Mouse (Mus musculus): Measurements from ENCODE around the gene Gstp2.

Gene Gstp2

GRCm38 (mm10) chr19:4045966-4046865, at the start of gene Gstp2:
Gene Gstp2, minus strand, starts transcription at chr19:4046023.
- peak; percentile 71 for DNase-seq

DNA sequence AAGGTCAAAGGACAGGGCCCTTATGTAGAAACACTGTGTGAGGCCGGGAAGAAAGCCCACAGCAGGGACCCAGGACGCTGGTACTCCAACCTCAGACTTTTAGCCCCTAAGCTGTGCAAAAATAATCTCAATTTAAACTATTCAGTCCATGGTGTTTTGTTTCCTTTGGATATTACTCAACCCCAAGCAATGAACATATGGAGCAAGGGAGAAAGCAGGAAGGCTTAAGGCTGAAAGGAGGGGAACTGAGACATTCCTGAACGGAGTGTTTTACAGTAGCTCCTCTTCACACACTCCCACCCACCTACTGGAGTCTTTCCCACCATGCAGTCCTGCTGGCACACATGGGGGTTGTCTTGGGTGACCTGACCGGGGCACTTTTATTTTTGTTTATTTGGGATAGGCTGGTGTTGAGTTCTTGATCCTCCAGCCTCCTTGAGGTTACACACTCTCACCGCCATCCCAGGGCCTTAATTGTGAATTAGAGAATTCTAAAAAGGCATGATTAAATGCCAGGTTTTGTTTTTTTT, 49.0 kb upstream of the Gstp2 start:
- DNase-seq = no peak

DNA sequence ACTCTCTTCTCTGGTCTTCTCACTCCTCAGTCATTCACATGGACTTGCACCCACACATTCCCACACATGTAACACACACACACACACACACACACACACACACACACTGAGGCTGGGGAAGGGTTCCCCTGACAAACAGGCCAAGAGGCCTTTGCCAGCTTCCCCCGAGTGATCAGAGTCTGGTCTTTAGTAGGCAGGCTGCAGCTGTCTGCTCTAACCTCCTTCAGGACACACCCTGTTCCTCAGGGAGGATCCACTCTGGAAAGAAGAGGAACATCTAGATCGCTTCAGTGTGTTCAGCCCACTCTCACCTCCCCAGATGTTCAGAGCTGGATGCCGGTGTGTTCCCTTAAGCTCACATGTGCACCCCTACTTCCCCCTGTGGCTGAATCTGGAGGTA, 48.5 kb upstream of the Gstp2 start:
- DNase-seq = no peak

- DNase-seq = no peak
These were observed 47.9 kb upstream of the Gstp2 start for GRCm38 (mm10) chr19:4093772-4094171.

DNA sequence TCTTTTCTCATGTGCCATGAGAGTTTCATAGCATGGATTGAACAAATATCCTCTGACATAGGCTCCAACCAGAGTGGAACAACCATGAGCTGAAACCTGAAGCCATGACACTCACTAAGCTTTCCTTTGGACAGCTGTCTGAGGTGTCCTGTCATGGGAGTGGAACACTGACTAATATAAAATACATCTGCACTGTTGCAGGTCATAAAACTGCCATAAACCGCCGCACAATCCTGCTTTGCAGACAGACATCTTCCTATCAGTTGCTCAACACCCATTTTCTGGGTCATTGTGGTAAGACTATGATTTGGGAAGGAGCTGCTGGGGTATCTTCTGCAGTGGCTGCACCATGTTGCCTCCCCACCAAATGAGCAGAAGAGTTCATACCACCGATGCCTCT, 46.9 kb upstream of the Gstp2 start:
- DNase-seq = no peak

DNA sequence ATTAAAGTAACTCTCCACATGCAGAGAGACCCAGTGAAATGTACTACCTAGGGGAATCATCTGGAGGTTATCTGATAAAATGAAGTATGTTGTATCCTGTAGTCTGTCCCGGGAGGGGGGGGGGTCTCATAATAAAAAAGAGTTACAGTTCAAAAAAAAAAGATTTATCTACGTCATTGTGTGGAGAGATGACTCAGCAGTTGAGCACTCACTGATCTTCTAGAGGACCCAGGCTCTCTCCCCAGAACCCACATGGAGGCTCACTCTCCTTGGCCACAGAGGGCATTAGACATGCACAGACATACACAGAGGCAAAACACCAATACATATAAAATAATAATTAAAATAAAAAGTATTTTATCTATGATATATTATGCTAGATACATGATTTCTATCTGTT, 45.6 kb upstream of the Gstp2 start:
- DNase-seq = no peak

DNA sequence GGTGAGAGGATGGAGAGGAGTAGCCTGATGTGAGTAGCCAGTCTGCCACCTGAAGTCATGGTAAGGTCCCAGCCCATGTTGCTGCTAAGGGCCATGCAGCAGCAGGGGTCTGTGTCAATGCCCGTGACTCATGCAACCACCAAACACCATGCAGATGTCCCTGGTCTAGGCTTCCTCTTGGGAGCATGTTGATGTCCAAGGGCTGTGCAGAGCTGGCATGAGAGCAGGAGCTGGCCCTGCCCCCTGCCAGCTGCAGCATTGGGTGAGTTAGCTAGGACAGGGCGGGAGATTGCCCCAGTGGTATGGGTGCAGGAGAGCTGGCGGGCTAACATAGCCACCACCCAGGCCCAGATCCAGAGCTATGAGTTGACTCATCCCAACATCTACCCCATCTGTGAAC, 44.6 kb upstream of the Gstp2 start:
- DNase-seq = no peak

- no peak for DNase-seq
These were observed 43.3 kb upstream of the Gstp2 start for GRCm38 (mm10) chr19:4089128-4089527.

DNA sequence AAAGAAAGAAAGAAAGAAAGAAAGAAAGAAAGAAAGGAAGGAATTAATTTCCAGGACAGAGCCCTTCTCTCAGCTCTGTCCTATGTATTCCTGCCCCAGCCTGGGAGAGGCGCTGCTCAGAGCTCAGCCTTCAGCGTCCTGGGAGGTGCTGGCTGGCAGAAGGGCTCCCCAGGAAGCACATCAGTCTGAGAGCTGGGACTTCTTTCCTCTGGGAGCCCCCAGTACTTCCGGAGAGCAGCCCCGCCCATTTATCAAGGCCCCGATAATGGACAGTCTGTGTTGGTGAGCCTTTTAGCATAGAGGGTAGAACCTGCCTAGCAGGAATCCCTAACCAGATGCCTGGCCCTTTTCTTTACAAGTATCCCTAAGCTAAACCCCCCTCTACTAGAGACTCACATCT, 42.3 kb upstream of the Gstp2 start:
- DNase-seq = no peak

DNA sequence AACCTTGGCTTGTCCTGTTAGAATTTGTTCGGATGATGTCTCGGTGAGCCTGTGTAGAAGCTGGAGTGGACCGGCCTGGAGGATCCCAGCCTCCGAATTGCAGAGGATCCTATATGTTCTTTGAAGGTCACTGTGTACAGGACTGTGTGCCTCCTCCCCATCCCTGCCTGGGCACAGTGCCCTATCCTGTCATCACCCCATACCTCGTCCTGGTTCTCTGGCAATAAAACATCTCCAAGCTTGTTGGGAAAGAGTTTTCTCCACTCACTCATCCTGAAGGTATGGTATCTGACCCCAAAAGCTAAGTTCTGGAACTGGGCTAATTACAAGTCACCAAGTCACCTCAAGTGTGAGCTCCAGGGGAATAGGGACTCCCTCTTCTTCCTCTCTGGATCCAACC, 41.3 kb upstream of the Gstp2 start:
- DNase-seq = no peak

- DNase-seq = no peak
These were observed 40.3 kb upstream of the Gstp2 start for GRCm38 (mm10) chr19:4086156-4086555.

- DNase-seq = no peak
These were observed 39.2 kb upstream of the Gstp2 start for GRCm38 (mm10) chr19:4084984-4085383.

DNA sequence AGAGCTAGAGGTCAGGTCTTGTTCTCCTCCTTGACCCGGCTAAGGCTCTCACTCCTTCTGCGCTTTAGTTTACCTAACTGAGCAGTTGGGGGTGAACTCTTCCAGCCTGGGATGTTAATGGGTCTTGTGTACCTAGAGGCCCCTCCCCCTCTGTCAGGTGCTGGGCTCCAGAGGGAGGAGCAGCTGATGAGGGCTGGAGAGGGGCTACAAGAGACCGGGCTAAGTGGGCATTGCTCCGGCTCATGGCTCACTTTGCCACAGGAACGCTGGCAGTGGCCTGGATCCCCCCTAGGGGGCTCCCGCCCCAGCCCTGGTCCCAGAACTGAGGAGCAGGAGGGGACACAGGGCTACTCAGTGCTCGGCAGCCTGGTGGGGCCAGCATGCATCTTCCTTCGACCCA, 38.0 kb upstream of the Gstp2 start:
- DNase-seq = no peak

DNA sequence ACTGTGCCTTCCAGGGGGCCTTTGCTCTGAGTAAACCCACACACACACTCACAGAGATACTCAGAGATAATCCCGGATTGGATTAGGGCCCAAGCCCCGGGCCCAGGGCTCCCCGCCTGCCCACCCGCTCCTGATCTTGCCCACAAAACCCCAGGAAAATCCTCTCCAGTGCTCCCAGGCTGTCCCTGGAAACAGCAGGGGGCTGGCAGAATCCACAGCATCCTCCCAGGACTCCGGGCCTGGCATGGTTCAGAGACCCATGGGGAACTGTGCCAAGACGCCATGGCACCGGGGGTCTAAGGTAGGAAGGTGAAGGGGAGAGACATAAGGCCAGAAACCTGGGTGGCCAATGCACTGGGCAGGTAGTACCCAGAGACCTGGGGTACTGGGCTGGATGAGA, 37.5 kb upstream of the Gstp2 start:
- no peak for DNase-seq

DNA sequence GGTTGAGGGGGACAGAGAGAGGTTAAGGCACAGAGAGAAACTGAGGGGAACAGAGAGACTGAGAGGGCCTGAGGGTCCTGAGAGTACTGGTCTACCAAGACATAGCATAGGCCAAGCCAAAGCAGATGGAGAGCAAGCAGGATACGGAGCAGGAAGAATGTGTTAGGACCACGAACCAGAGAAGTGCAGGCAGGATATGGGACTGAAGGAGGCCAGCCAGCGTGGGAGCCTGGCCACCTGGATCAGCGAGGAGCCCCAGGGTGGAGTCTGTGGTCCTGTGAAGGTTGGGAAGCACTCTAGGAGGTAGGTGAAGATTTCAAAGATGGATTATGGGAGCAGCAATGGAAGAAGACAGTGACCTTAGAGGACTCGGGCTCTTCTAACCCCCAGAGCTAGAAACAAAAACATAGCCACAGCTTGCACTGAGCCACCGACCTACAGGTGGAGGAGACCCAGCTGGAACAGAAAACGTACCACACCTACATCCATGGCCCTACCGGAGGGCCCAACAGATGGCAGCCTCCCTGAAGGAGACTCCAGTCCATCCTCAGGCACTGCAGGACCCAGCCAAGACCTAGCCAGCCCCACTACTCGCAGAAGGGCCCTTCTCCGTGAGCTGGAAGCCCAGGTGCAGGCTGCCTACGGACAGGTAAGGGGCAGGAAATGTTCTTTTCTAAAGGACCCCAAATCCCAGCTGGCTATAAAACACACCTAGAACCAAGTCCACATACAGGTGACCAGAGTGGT, 36.6 kb upstream of the Gstp2 start:
- DNase-seq = no peak

DNA sequence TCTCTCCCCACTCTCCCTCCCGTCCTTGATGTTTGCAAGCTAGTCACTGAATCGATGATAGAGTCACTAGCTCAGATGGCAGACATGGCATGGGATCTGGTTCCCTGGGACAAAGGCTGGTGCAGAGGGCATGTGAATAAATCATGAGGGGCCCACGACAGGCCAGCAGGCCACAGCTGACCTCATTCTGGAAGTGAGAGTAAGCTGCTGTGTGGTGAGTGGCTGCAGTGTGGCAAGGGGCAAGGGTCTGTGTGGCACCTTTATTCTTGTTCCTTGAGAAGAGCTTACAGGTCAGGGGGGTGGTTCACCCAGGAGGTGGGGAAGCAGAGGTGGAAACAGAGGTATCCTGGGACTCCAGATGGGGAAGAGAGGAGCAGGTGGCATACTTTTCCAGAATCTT, 35.6 kb upstream of the Gstp2 start, which contains the start of gene Cabp2:
Gene Cabp2 (plus strand): TSS at position 185 of the 400 bp plus-strand sequence.
- no peak for DNase-seq

DNA sequence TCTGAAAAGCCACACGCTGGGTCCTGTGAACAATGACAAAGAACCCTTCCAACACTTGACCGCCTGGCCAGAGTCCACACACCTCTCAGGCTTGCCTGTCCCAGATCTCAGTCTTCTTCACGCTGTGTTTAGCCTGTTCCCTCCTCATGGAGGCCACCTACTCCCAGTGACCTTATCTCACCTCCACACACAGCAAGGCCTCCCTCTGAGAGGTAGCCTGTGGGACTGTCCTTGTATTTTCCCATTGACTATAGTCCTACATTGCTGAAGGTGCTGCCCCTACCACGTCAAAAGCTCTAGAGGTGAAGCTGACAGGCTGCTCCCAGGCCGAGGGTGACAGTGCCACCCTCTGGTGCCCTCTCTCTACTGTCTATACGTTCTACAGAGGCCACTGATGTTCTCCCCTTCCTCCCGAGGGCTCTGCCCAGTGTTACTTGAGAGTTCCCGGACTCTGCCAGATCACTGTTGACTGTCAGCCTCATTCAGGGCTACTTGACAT, 34.7 kb upstream of the Gstp2 start:
- no peak for DNase-seq

DNA sequence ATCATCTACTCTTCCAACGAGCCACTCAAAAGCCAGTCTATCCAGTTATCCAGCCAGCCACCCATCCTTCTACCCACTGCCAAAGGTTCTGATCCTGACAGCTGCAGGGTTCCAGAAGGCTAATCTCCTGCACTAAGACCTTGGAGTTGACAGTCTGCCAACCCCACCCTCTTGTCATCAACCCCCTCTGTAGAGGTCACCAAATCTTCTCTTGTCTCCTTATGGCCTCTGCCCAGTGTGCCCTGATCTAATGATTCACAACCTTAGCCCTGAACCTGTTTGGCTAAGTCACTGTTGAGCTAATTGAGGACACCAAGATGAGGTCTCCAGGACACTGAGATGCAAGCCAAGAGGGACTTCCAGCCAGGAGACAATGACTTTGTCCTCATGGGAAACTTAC, 33.8 kb upstream of the Gstp2 start:
- DNase-seq = no peak

DNA sequence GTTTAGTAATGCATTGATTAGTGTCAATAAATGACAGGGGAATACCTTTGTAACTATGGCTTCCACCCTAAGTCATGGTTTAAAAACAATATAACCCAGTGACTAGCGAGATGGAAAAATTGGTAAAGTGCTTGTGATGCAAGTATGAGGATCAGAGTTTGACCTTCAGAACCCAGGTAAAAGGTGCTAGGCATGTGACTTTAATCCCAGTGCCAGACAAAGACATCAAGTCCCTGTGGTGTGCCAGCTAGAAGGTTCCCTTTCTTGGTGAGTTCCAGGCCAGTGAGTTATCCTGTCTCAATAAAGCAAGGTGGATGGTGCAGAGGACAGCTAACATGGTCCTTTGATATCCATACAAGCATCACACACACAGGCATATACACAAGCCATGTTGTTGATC, 29.7 kb upstream of the Gstp2 start:
- DNase-seq = no peak

DNA sequence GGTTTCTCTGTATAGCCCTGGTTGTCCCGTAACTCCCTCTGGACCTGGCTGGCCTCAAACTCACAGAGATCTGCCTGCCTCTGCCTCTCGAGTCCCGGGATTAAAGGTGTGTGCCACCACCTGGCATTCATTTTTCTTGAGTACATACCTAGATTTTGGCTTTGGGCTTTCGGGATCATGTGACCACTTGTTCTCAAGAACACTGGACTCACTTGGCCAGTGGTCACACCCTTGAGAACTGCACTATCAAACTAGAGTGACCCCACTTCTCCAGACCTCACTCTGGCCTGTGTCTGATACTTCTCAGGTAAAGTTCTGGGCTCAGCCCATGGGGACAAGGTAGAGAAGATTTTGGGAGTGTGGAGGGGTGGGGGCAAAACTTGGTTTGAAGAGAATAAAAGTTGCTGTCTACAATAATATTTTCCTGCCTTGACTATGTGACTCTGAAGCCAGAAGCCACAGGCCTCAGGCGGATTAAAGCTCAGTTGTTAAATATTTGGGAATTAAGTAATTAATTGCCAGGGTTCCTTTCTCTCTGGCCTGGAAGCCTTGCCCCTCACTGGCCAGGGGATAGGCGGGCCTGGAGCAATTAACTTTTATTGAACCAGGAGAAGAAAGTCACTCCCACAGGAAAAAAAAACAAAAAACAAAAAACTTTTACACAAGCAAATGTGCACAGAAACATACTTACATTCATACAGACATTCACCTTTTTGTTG, 27.0 kb upstream of the Gstp2 start:
- DNase-seq = no peak

DNA sequence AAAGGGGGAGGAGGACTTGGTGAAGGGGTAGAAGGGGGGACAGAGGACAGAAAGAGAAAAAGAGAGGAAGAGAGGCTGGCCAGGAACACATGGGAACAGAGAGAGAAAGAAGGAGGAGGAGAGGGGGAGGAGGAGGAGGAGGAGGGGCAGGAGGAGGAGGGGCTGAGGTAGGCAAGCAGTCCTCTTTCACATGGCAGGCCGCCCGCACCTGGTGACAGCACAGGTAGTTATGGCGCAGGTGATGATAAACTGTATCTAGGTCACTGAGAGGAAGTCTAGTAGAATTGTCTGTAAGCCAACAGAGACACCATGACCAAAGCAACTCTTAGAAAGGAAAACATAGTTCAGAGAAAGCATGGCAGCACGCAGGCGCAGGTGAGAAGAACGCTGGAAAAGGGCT, 25.6 kb upstream of the Gstp2 start:
- DNase-seq = no peak

DNA sequence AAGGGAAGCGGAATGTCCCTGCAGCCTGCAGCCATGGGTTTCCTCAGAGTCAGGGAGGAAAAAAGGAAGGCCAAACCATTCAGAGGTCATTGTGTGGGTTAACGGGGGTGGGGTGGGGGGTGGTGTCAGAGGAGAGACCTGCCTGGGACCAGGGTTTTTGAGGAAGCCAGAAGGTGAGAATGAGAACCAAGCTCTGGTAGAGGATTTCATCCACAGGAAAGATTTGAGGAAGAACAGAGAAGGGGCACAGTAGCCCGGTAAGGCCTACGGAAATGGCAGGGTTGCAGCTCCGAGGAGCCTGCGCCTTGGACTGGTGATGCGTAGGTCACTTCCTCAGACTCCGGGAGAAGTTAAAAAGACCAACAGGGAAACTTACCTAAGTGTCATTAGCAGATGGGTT, 24.9 kb upstream of the Gstp2 start:
- DNase-seq = no peak

DNA sequence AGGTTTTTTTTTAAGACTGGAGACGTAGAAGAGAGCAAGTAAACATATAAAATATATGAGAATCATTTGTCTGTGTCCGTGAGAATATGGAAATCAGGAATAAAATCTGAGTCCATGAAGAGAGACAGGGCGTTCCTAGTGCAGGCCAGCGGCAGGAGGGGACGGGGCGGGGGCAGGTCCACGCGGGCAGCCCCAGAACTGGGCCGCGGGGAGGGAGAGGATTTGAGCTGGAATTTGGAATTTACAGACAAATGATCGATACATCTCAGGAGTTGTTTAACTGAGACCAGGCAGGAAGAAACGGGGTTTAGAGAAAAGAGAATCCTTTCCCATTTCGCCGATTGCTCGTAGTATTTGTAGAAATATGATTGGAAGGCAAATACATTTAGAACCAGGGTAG, 24.5 kb upstream of the Gstp2 start:
- no peak for DNase-seq

Data from right cerebral cortex, postnatal 14 days (tissue).